In genomic region chr7:110804266-110804665, GRCm38 (mm10) we compare ENCODE assay signal across 8 mouse cellular contexts. TPM values are rescaled to one million over a fixed set of nuclear protein-coding genes. Genes with fewer than 3 reads are reported as not detected.
DNase-seq lines count a peak whose midpoint lies in the region; ATAC-seq and TF ChIP-seq lines count a peak whose summit lies in the region.

No protein-coding gene starts in this region.

- intact Hi-C loops in left cerebral cortex, postnatal 10 days (cut with DNase I) = loop anchor here (5.0 kb wide), 1 partner anchor 157 kb away; no protein-coding TSS in a partner anchor
- intact Hi-C loops in gastrocnemius, adult 2 months (cut with DNase I) = no loop called here

- H3K9me3 ChIP-seq in kidney, embryonic 14.5 days (ENCODE audit: control insufficient read depth, low read length) = no peaks in the 10 kb centered on the region

- no peaks in the 10 kb centered on the region for H3K36me3 ChIP-seq in kidney, embryonic 14.5 days (ENCODE audit: control insufficient read depth, insufficient read depth, low read length)

- no peak overlapping the region for H3K4me3 ChIP-seq in gastrocnemius, adult 2 months
- no peak overlapping the region for H3K4me3 ChIP-seq in kidney, embryonic 14.5 days (ENCODE audit: low read length)

- peak; percentile 27 to 37 for DNase-seq in cerebellum, adult 18-20 months
- DNase-seq in cerebellum, adult 11 months = no peak
- peak; percentile 57 to 67 for DNase-seq in left cerebral cortex, postnatal 10 days (ENCODE audit: extremely low spot score in 1 of 2, low spot score in 2 of 2)
- DNase-seq in left cerebral cortex, adult 18-20 months (ENCODE audit: low spot score in 2 of 2) = no peak
- peak; percentile 84 for DNase-seq in gastrocnemius, adult 2 months
- DNase-seq in ovary, postnatal 36 days (ENCODE audit: low spot score) = no peak

- 79% methylated on average over 3 of the region's 3 CpGs for WGBS in kidney, embryonic 14.5 days

- 0 out of 2 replicates have a peak overlapping the region, but pooled peaks have one; percentile 28 for H3K27ac ChIP-seq in gastrocnemius, adult 2 months
- no peak overlapping the region for H3K27ac ChIP-seq in kidney, embryonic 14.5 days (ENCODE audit: low read depth, low read length)

- ATAC-seq in megakaryocyte progenitor cell, adult 5-6 weeks (replicated peaks; ENCODE audit: poor library complexity) = peak; percentile 34
- ATAC-seq in kidney, embryonic 14.5 days (ENCODE audit: low FRiP score, low TSS enrichment) = no peak

- no peaks in the 10 kb centered on the region for H3K4me1 ChIP-seq in kidney, embryonic 14.5 days (ENCODE audit: control insufficient read depth, insufficient read depth, low read length)

- H3K27me3 ChIP-seq in kidney, embryonic 14.5 days (ENCODE audit: control insufficient read depth, insufficient read depth, low read length) = no peaks in the 10 kb centered on the region

- H3K9ac ChIP-seq in kidney, embryonic 14.5 days (ENCODE audit: low read depth, low read length) = no peak overlapping the region

- H3K4me2 ChIP-seq in kidney, embryonic 14.5 days (replicated peaks; ENCODE audit: low read depth, low read length) = no peak overlapping the region

- TF ChIP-seq CTCF in gastrocnemius, adult 2 months (IDR thresholded peaks at IDR 0.05) = no peak

RNA-seq across cellular contexts. Expression of gene Ampd3, which starts 36.3 kb away (rescaled TPM):
- 10 to 100 TPM; 23.4 to 28.3 TPM for total RNA-seq in left cerebral cortex, postnatal 10 days (2021)
- total RNA-seq in left cerebral cortex, adult 18-20 months (2021) = 10 to 100 TPM; 21.3 to 23.5 TPM
- total RNA-seq in gastrocnemius, adult 2 months (2021) = 10 to 100 TPM in 1 of 2 experiments, 1 to 10 TPM in 1; 7.6 to 16.6 TPM
- 8.6 and 9.1 TPM in 2 replicates for total RNA-seq in megakaryocyte progenitor cell, adult 5-6 weeks (2015)
- total RNA-seq in megakaryocyte progenitor cell, adult 5-6 weeks (2017) = 3.8 and 10.8 TPM in 2 replicates
- polyA plus RNA-seq in kidney, embryonic 14.5 days (2014; fragmentation: Nextera tagmentation; extraction: Ambion mirVana) = 3.2 and 4.5 TPM in 2 replicates

RNA-seq across cellular contexts. Expression of gene Rnf141, which starts 40.0 kb away (rescaled TPM):
- total RNA-seq in left cerebral cortex, postnatal 10 days (2021) = 10 to 100 TPM; 80.4 to 98.7 TPM
- total RNA-seq in left cerebral cortex, adult 18-20 months (2021) = 10 to 100 TPM; 76.2 to 85.0 TPM
- 10 to 100 TPM; 20.1 to 21.4 TPM for total RNA-seq in gastrocnemius, adult 2 months (2021)
- total RNA-seq in megakaryocyte progenitor cell, adult 5-6 weeks (2015) = 20.1 and 34.9 TPM in 2 replicates
- 26.2 and 35.4 TPM in 2 replicates for total RNA-seq in megakaryocyte progenitor cell, adult 5-6 weeks (2017)
- 21.3 and 27.1 TPM in 2 replicates for polyA plus RNA-seq in kidney, embryonic 14.5 days (2014; fragmentation: Nextera tagmentation; extraction: Ambion mirVana)

RNA-seq across cellular contexts. Expression of gene Lyve1, which starts 58.8 kb away (rescaled TPM):
- 1 to 10 TPM; 1.2 to 2.7 TPM for total RNA-seq in left cerebral cortex, postnatal 10 days (2021)
- total RNA-seq in left cerebral cortex, adult 18-20 months (2021) = 1 to 10 TPM; 1.5 to 1.6 TPM
- 1 to 10 TPM; 5.7 to 9.6 TPM for total RNA-seq in gastrocnemius, adult 2 months (2021)
- total RNA-seq in megakaryocyte progenitor cell, adult 5-6 weeks (2015) = 0.10 TPM in 1 of 2 replicates, not detected in the other
- not detected in 2 replicates for total RNA-seq in megakaryocyte progenitor cell, adult 5-6 weeks (2017)
- 3.0 and 3.5 TPM in 2 replicates for polyA plus RNA-seq in kidney, embryonic 14.5 days (2014; fragmentation: Nextera tagmentation; extraction: Ambion mirVana)

Comparison
In these comparisons a context has a peak if more than half of its experiments do, and no peak if none do; other contexts are left out.
1. DNase-seq: peak in cerebellum, adult 18-20 months (2 of 2), left cerebral cortex, postnatal 10 days (2 of 2) and gastrocnemius, adult 2 months (single experiment); none in cerebellum, adult 11 months (single experiment), left cerebral cortex, adult 18-20 months (0 of 2) and ovary, postnatal 36 days (single experiment).